Mouse (Mus musculus): ENCODE data around the gene Arf6.

The Arf6 gene

DNA sequence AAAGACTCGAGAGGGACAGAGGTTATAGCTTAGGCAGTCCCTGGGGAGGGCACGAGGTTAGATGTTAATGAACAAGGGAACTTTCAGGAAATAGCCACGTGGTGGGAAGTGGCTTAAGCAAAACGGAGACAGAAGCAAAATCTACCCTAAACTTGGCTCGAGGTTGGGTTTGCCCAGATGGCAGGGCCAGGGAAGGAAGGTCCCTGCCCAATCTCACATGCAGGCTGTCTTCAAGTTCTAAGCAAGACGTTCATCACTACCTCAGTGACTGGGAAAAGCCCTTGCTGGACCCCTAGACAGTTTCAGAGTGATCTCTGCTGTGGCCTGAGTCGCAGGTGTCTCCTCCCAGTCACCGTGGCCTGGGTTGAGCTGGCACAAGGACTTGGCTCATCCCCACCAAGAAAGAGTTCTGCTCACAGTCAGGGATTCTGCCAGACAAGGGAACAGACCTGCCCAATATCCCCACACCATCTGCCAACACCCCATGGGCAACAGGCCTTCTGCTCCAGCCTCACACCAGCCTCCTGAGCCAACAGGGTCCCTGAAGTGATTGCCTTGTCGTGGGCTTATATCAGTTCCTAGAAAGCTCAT, 45.8 kb downstream of the Arf6 start:
- DNase-seq, result no peak

DNA sequence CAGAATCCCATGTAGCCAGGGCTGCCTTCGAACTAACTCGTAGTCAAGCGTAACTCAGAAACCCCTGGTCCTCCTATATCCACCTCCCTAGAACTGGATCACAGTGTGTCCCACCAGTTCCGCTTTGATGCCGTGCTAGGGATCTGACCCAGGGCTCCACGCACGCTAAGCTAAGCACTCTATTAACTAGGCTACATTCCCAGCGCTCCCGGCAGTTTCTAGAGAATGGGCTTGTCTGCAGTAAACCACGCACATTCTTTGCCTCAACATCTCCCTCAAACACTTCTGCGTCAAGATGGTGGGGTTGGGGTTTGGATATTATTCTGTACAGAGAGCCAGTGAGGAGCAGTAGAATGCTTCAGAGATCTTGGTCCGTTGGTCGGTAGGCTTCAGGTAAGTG, 46.7 kb downstream of the Arf6 start:
- no peak for DNase-seq

DNA sequence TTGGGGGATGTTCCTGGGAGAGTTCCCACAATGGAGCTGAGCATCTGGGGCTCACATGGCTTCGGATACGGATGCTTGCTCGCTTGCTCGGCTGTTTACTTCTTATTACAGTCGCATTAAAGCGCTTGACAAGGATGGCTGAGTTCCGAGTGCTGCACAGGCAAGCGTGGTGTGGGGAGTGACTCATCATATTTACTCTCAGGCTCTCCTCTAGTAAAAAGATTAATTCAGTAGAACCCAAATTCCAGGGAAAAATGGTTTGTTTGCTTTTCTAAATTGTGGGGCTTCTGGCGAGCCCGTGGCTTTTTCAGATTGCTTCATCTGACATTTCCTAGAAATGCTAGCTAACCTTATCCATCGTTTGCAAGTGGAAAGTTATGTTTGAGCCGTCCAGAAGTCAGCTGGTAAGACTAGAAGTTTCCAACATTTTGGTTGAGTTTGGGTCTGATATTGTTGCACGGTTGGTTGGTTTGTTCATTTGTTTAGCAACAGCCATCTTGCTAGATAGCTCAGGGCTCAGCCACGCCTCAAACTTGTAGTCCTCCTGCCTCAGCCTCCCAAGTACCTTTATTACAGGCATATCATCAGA, 47.2 kb downstream of the Arf6 start:
- no peak for DNase-seq

DNA sequence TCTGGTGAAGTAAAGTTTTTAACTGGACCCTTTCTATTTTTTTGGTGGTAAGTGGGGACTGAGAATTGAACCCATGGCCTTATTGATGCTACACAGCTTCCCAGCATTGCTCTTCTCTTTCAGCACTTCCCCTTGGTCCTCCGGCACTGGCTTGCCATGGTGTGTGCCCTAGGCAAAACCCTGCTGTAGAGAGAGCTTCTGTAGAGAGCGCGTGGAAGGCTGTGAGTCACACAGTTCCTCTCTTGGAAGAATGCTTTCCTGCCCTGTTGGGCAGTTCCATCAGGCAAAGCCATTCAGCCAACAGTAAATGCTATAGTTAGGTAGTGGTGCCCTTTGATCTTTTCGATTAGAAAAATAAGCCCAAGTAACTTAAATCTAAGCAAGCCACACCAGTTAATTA, 47.7 kb downstream of the Arf6 start:
- no peak for DNase-seq

DNA sequence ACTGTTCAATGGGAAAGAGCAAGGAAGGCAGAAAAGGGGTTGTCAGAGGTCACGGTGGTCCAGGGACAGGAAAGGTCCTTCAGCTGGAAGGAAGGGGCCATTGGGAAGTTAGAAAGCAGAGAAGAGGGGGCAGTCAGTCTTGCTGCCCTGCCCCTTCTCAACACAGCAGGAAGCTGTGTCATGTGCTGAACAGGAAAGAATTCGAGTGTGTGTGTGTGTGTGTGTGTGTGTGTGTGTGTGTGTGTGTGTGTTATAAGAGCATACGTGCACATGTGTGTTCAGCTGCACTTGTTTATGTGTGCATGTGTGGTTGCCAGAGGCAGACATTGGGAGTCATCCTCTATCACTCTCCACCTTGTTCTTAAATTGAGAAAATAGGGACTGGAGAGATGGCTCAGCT, 48.8 kb downstream of the Arf6 start:
- no peak for DNase-seq

DNA sequence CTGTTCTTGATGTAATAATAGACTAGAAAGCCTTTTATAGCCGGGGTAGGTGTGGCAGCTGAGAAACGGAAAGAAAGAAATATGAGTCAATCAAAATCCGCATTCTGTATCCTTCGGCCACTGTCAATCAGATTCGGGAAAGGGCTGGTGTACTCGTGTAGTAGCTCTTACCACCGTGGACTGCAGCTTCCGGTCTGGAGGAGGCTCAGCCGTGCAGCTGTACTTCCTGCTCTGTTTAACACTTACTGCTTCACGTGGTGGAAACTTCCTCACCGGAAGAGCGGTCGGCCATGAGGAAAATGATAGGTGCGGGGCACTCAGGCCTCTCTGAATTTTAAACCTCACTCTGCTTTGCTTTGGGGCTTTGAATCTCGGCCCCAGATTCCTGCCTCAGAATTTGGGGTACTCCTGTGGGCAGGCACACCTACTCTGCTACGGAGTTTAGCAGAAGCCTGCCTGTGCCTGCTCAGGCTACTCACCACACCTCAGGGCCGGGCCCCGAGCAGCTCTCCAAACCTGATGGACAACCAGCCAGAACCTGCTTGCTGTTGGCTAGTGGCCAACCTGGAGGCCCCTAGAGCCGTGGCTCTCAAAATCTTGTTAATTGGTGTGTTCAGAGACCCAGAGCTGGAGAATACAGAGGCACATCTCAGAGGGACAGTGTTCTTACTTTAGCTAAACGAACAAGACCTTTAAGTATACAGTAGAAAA, 51.0 kb downstream of the Arf6 start:
- DNase-seq, result no peak
